Mouse (Mus musculus): ENCODE data around the gene Mtnr1a. TPM values are rescaled to one million over a fixed set of nuclear protein-coding genes. Genes with fewer than 3 reads are reported as not detected.

Mtnr1a gene
- polyA plus RNA-seq, 1 experiment from 2014 or later, result 0.35 TPM

DNA sequence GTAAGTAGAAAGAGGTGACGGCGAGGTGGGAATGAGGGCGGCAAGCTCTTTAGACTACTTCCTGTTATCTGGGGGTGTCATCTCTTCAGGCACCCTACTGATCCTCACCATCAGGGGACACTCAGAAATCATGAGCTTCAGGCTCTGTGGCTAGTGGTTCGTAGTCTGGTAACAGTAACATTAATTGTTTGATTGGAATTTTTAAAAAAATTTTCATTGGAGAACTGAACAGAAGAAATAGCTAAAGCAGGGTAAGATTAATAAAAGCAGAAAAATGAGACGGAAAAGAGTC is 41.8 kb downstream of the Mtnr1a start:
- H3K9me3 ChIP-seq, result no peaks in the 10 kb centered on the region
- H3K27ac ChIP-seq, result no peak overlapping the region
- H3K36me3 ChIP-seq, result no peaks in the 10 kb centered on the region
- H3K9ac ChIP-seq, result no peak overlapping the region
- 0 out of 2 replicates have a peak, but pooled peaks cover 8% of the 10 kb centered on the region for H3K27me3 ChIP-seq (replicated peaks)
- peak overlapping the region; percentile 53; the same call in 1 of the 2 replicates for H3K4me2 ChIP-seq
- WGBS, result 43% methylated on average over 5 of the region's 5 CpGs
- peaks cover 5% of the 10 kb centered on the region; the same call in 1 of the 2 replicates for H3K4me1 ChIP-seq
- H3K4me3 ChIP-seq (replicated peaks), result no peak overlapping the region
- no peak for ATAC-seq (ENCODE audit: insufficient read depth, low FRiP score, low read depth)

DNA sequence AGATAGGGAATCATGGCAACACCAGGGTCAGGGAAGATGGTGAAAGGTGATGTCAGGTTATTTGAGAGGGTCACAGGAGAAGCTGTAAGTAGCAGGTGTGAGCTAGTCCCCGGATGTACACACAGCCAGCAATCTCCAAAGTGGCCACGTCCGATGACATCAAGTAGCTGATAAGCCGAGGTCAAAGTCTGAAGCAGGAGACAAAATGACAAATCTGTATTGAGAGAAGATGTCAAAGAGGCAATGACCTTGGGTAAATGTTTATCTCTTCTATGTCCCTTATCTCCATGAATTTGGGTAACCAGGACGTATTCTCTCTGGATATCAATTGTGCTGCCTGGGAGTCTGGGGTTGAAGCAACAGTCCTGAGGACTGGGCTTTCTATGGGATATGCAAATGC is 42.9 kb downstream of the Mtnr1a start:
- no peak overlapping the region for H3K9ac ChIP-seq
- WGBS, result 30% methylated on average over 5 of the region's 5 CpGs

DNA sequence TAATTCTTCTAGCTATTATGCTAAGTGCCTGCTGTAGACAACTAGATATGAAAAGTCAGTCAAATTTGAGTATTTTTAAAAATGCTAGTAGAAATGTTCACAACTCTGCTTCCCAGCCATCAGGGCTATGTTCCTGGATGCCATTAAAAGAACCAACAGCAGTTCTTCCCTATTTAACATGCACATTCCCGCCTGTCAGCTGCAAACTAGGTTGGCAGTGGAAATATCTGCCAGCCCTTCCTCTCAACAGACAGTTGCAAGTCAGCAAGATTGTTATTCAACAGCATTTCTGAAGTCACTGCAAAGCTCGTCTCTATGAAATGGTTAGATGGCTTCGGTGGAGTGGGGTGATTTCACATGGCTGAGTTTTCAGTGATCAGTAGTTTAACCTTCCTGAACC is 48.7 kb downstream of the Mtnr1a start:
- no peak overlapping the region for H3K4me2 ChIP-seq
- H3K36me3 ChIP-seq, result no peaks in the 10 kb centered on the region
- no peaks in the 10 kb centered on the region for H3K27me3 ChIP-seq (replicated peaks)
- no peak overlapping the region for H3K27ac ChIP-seq
- ATAC-seq (ENCODE audit: insufficient read depth, low FRiP score, low read depth), result no peak
- no peak overlapping the region for H3K9ac ChIP-seq
- H3K9me3 ChIP-seq, result no peaks in the 10 kb centered on the region
- H3K4me1 ChIP-seq, result no peaks in the 10 kb centered on the region
- H3K4me3 ChIP-seq (replicated peaks), result no peak overlapping the region
- 82% methylated on average over 3 of the region's 3 CpGs for WGBS

More for the DNA sequence above, 42.9 kb downstream of the Mtnr1a start:
- Histone ChIP-seq H3K27ac (no peak overlapping the region), H3K4me1 (peaks cover 5% of the 10 kb centered on the region; the same call in 1 of the 2 replicates), H3K36me3 (no peaks in the 10 kb centered on the region), H3K4me3 (replicated peaks) (no peak overlapping the region), H3K9me3 (no peaks in the 10 kb centered on the region), H3K27me3 (replicated peaks) (0 out of 2 replicates have a peak, but pooled peaks cover 8% of the 10 kb centered on the region), H3K4me2 (no peak overlapping the region)
- no peak for ATAC-seq (ENCODE audit: insufficient read depth, low FRiP score, low read depth)

DNA sequence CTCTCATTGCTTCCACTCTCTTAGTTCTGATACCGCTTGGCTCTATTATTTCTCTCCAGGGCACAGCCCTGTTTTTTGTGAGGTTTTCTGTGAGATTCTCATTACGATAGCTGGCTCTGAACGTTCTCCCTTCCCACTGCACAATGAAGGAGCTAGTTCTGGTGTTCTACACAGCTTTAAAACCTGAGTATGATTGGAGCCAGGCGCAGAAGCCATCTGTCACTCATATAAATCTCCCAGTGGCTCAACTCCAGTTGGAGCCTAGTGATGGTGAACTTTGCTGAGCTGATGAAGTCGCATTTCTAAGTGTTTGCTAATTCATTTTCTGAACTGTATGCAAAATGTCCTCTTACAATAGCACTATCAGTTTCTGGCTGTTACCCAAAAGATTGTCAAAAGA is 56.7 kb downstream of the Mtnr1a start:
- 53% methylated on average over 5 of the region's 5 CpGs for WGBS
- H3K4me3 ChIP-seq (replicated peaks), result no peak overlapping the region
- H3K4me1 ChIP-seq, result no peaks in the 10 kb centered on the region
- H3K36me3 ChIP-seq, result no peaks in the 10 kb centered on the region
- no peak overlapping the region for H3K4me2 ChIP-seq
- H3K9me3 ChIP-seq, result no peaks in the 10 kb centered on the region
- no peak overlapping the region for H3K27ac ChIP-seq
- H3K27me3 ChIP-seq (replicated peaks), result no peaks in the 10 kb centered on the region
- H3K9ac ChIP-seq, result no peak overlapping the region
- no peak for ATAC-seq (ENCODE audit: insufficient read depth, low FRiP score, low read depth)

Other genes starting within 250 kb of the Mtnr1a start
- 14.5 and 18.2 TPM in 2 replicates for gene Fat1, start 133.7 kb upstream of the Mtnr1a start, polyA plus RNA-seq (2015; fragmentation: Nextera tagmentation; extraction: Ambion mirVana)
- 0.93 and 1.5 TPM in 2 replicates for gene F11, start 192.9 kb downstream of the Mtnr1a start, polyA plus RNA-seq (2015; fragmentation: Nextera tagmentation; extraction: Ambion mirVana)
- gene Klkb1, start 225.7 kb downstream of the Mtnr1a start, polyA plus RNA-seq (2015; fragmentation: Nextera tagmentation; extraction: Ambion mirVana), result 0.21 and 0.44 TPM in 2 replicates
- gene Gm45753, start 239.3 kb downstream of the Mtnr1a start, polyA plus RNA-seq (2015; fragmentation: Nextera tagmentation; extraction: Ambion mirVana), result 0.32 and 1.2 TPM in 2 replicates